Mouse (Mus musculus) midbrain, embryonic 16.5 days (tissue): Measurements from ENCODE around the gene Stx19. TPM values are rescaled to one million over a fixed set of nuclear protein-coding genes. Genes with fewer than 3 reads are reported as not detected.

Experiments
- ATAC-seq: fragments of 200-750 bp; cut with Nextera tagmentation; 2 replicates; pipeline ENCODE4 v1.8.0; 2017; ENCODE audit warnings: moderate TSS enrichment
- H3K27ac ChIP-seq: fragments of 300-500 bp; sonication (generic); 2 replicates; pipeline ENCODE4 v1.5.1; 2014; ENCODE audit warnings: mild to moderate bottlenecking, low read length, mixed read lengths
- H3K27me3 ChIP-seq: fragments of 300-500 bp; sonication (generic); 2 replicates; pipeline ENCODE4 v1.6.1; 2014; ENCODE audit warnings: low read depth, low read length, mixed read lengths; ENCODE audit not compliant: control insufficient read depth, insufficient read depth
- H3K36me3 ChIP-seq: fragments of 300-500 bp; sonication (generic); 2 replicates; pipeline ENCODE4 v1.6.1; 2014; ENCODE audit warnings: mild to moderate bottlenecking, low read length, moderate library complexity, mixed read lengths; ENCODE audit not compliant: control insufficient read depth, insufficient read depth
- H3K4me1 ChIP-seq: fragments of 300-500 bp; sonication (generic); 2 replicates; pipeline ENCODE4 v1.6.1; 2014; ENCODE audit warnings: mild to moderate bottlenecking, low read length, mixed read lengths; ENCODE audit not compliant: control insufficient read depth, insufficient read depth
- H3K4me2 ChIP-seq: fragments of 300-500 bp; sonication (generic); 2 replicates; pipeline ENCODE4 v1.6.1; 2014; ENCODE audit warnings: mild to moderate bottlenecking, low read length, mixed read lengths
- H3K4me3 ChIP-seq: fragments of 300-500 bp; sonication (generic); 2 replicates; pipeline ENCODE4 v1.5.1; 2014; ENCODE audit warnings: low read depth, mild to moderate bottlenecking, low read length, moderate library complexity, mixed read lengths
- H3K9ac ChIP-seq: fragments of 300-500 bp; sonication (generic); 2 replicates; pipeline ENCODE4 v1.6.1; 2014; ENCODE audit warnings: low read depth, low read length, mixed read lengths
- H3K9me3 ChIP-seq: fragments of 300-500 bp; sonication (generic); replicated peaks from 2 replicates; pipeline ENCODE4 v1.6.1; 2014; ENCODE audit warnings: mild to moderate bottlenecking, low read length, mixed read lengths; ENCODE audit not compliant: control insufficient read depth, poor library complexity, severe bottlenecking
- WGBS: fragments of 180-500 bp; shearing (Covaris S2); extraction: QIAGEN DNeasy Blood & Tissue Kit; methylation state at CpG from one replicate; pipeline ENCODE4 v1.1.7; 2014; 5-methylcytosine and 5-hydroxymethylcytosine counted together
- microRNA-seq: library from miRNA; unstranded; fragments of <30 nt; microRNA quantifications from one replicate; pipeline ENCODE4, GENCODE M21; 2017
- polyA plus RNA-seq: library from polyadenylated mRNA; unstranded; fragments of >200 nt; fragmentation: Nextera tagmentation; extraction: Ambion mirVana; gene quantifications from 2 replicates; pipeline ENCODE4 v1.2.1, GENCODE M21; 2015

The Stx19 gene
- polyA plus RNA-seq, 1 experiment from 2014 or later = 0.33 TPM

DNA sequence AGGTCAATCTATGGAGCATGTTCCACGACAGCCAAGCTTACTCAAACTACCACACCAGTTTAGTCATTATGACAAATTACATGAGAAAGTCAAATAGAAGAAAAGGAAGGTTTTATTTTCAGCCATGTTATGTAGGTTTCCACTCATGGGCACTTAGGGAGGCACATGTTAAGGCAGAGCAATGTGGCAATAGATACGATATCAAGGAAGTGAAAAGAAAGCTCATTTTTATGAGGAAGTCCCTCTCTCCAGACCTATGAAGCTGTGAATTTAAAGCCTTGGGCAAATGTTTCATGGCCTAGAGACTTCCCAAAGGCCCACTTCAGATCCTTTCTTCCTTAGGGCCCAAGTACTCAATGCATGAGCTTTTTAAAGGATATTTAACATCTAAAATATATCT, 43.0 kb downstream of the Stx19 start:
- 91% methylated on average over 2 of the region's 2 CpGs for WGBS
- Histone ChIP-seq H3K36me3 (no peaks in the 10 kb centered on the region), H3K4me1 (0 out of 2 replicates have a peak, but pooled peaks cover 6% of the 10 kb centered on the region), H3K4me3 (no peak overlapping the region), H3K4me2 (no peak overlapping the region), H3K9me3 (no peaks in the 10 kb centered on the region), H3K9ac (no peak overlapping the region), H3K27me3 (no peaks in the 10 kb centered on the region), H3K27ac (no peak overlapping the region)
- ATAC-seq = no peak

DNA sequence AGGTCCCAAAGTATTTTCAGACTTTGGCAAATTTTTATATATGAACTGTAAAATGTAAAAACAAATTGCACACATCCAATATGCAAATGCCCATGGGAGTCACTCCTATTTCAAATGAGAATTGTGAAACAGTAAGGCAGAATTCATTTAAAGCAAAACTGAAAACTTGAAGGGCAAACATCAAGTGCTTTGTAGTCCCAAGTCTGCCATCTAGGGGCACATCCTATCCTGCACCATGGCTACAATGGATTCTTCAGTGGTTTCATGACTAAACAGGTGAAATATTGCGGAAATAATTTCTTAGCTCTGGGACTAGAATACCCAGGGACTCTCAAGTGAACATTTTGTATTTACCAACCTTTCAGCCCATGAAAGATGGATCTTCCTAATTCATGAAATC, 43.5 kb downstream of the Stx19 start:
- no peaks in the 10 kb centered on the region for H3K27me3 ChIP-seq
- 0 out of 2 replicates have a peak, but pooled peaks cover 6% of the 10 kb centered on the region for H3K4me1 ChIP-seq
- H3K4me3 ChIP-seq = no peak overlapping the region
- H3K9ac ChIP-seq = no peak overlapping the region
- no peaks in the 10 kb centered on the region for H3K9me3 ChIP-seq
- 97% methylated on average over 1 of the region's 1 CpGs for WGBS
- no peak overlapping the region for H3K27ac ChIP-seq
- H3K36me3 ChIP-seq = no peaks in the 10 kb centered on the region
- no peak overlapping the region for H3K4me2 ChIP-seq
- ATAC-seq = no peak

GRCm38 (mm10) chr16:62860140-62860539, 45.7 kb downstream of the Stx19 start:
- no peak for ATAC-seq
- H3K27me3 ChIP-seq = no peaks in the 10 kb centered on the region
- no peaks in the 10 kb centered on the region for H3K9me3 ChIP-seq
- no peaks in the 10 kb centered on the region for H3K36me3 ChIP-seq
- no peak overlapping the region for H3K27ac ChIP-seq
- H3K9ac ChIP-seq = no peak overlapping the region
- H3K4me3 ChIP-seq = no peak overlapping the region
- H3K4me1 ChIP-seq = no peaks in the 10 kb centered on the region
- WGBS = 88% methylated on average over 1 of the region's 1 CpGs
- no peak overlapping the region for H3K4me2 ChIP-seq

DNA sequence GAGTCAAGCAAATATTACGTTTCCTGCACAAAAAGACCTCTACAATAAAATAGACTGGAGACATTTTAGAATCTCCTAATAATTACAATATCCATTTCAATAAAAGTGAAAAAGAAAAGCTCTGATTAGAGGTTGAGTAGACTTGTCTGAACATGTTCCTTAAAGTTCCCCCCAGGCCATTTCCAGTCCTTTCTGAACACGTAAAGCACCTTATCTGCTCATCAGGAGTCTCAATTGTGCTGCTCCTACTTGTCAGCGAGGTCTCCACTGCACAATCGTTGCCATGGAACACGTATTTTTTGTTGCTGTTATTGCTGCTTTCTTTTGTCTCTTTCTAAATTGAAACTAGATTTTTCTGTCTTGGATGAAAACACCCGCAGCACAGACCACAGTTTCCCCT, 47.0 kb downstream of the Stx19 start:
- Histone ChIP-seq H3K27me3 (no peaks in the 10 kb centered on the region), H3K27ac (no peak overlapping the region), H3K36me3 (no peaks in the 10 kb centered on the region), H3K4me1 (no peaks in the 10 kb centered on the region), H3K4me2 (no peak overlapping the region), H3K9me3 (no peaks in the 10 kb centered on the region), H3K9ac (no peak overlapping the region), H3K4me3 (no peak overlapping the region)
- no peak for ATAC-seq
- WGBS = 49% methylated on average over 6 of the region's 6 CpGs

DNA sequence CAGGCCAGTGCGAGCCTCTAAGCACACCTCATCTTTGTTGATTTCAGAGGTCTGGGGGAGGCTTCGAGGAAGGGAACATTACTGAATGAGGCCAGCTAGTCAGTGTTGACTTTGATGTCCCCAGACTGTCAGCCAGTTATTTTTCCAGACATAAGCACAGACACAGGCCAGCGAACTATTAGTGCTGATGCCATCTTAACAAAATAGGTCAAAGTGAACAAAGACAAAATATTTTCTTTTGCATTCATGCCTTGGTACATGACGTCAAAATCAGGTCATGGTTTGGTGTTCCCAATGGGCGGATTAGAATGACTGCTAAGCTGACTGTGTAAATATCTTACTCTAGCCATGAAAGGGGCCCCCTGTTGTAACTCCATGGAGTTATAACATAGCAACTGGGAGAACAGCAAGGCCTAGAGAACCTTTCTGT, 58.2 kb downstream of the Stx19 start:
- WGBS = 53% methylated on average over 5 of the region's 5 CpGs
- H3K4me1 ChIP-seq = no peaks in the 10 kb centered on the region
- H3K27ac ChIP-seq = no peak overlapping the region
- no peaks in the 10 kb centered on the region for H3K36me3 ChIP-seq
- H3K9me3 ChIP-seq = no peaks in the 10 kb centered on the region
- no peak overlapping the region for H3K4me3 ChIP-seq
- H3K4me2 ChIP-seq = no peak overlapping the region
- H3K9ac ChIP-seq = no peak overlapping the region
- H3K27me3 ChIP-seq = no peaks in the 10 kb centered on the region
- ATAC-seq = no peak

DNA sequence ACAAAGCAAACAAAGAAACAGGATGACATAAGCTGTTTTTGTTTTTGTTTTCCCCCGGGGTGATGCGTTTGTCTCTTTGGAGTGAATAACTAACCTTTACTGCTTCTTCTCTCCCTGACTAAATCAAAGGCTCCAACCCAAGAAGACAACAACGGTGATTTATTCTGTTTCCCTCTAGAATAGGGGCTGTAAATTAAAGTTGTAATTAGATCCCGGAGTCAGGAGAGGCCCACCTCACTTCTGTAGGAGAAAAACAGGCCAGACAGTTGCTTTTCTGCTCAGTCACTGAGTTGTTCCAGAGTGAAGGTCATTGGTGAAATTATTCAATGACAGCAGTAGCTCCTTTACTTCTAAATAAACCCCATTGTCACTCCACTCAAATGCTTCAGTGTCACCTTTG, 58.7 kb downstream of the Stx19 start:
- Histone ChIP-seq H3K27me3 (no peaks in the 10 kb centered on the region), H3K9me3 (no peaks in the 10 kb centered on the region), H3K9ac (no peak overlapping the region), H3K27ac (no peak overlapping the region), H3K4me3 (no peak overlapping the region), H3K4me2 (no peak overlapping the region), H3K36me3 (no peaks in the 10 kb centered on the region), H3K4me1 (no peaks in the 10 kb centered on the region)
- WGBS = 78% methylated on average over 4 of the region's 4 CpGs
- ATAC-seq = no peak

Small RNA genes within 50 kb of the gene (microRNA-seq; reads per million reads assigned to microRNA genes)
- gene Gm25986 = not detected

Other genes starting within 250 kb of the Stx19 start
- 10.0 and 11.7 TPM in 2 replicates for gene Nsun3, start 27.9 kb upstream of the Stx19 start, polyA plus RNA-seq
- 13.7 and 14.5 TPM in 2 replicates for gene Arl13b, start 32.4 kb downstream of the Stx19 start, polyA plus RNA-seq
- 8.5 and 9.8 TPM in 2 replicates for gene Pros1, start 39.6 kb downstream of the Stx19 start, polyA plus RNA-seq